Mouse (Mus musculus): Measurements from ENCODE around the gene Tmem72. TPM values are rescaled to one million over a fixed set of nuclear protein-coding genes. Genes with fewer than 3 reads are reported as not detected.

The Tmem72 gene
- 0.04 TPM in 2 replicates for polyA plus RNA-seq (2012; rRNA removed)

DNA sequence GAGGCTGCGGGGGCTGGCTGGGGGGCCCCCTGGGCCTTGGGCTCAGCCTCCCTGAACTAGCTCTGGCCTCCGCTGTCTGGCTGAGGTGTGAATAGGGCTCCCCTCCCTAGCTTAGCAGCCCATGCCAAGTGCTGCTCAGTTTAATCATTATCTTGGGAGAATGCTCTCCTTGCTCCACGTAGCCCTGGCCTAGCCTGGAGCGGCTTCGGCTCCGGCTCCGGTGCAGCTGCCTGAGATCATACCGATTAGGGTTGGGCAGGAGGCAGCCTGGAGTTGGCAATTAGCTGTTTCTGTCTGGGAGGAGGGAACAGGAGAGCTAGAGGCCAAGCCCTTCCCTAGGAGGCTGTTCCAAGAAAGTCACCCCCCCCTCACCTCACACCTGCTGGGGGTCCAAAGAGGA, at the start of gene Tmem72:
Gene Tmem72, minus strand, starts transcription at position 248 of the 400 bp plus-strand sequence.
- Histone ChIP-seq H3K4me1 (replicated peaks; ENCODE audit: control insufficient read depth, insufficient read depth, low read length) (no peaks in the 10 kb centered on the region), H3K27me3 (ENCODE audit: control insufficient read depth, insufficient read depth, low read length) (no peaks in the 10 kb centered on the region), H3K36me3 (ENCODE audit: control insufficient read depth, insufficient read depth, low read length) (no peaks in the 10 kb centered on the region), H3K4me3 (ENCODE audit: control insufficient read depth, insufficient read depth, low read length) (no peak within 1 kb of the TSS), H3K27ac (ENCODE audit: control insufficient read depth, insufficient read depth, low read length) (no peak within 1 kb of the TSS)
- TF ChIP-seq POLR2A (IDR thresholded peaks at IDR 0.05; ENCODE audit: control insufficient read depth, extremely low read depth, insufficient read depth, low read length, poor library complexity) (no peak), CTCF (IDR thresholded peaks at IDR 0.05; ENCODE audit: borderline replicate concordance, control insufficient read depth, extremely low read depth, insufficient read depth, low read length, poor library complexity) (no peak)
- WGBS: 95% methylated on average over 8 of the region's 8 CpGs
- DNase-seq: no peak

- Histone ChIP-seq H3K27ac (ENCODE audit: control insufficient read depth, insufficient read depth, low read length) (no peak overlapping the region), H3K4me3 (ENCODE audit: control insufficient read depth, insufficient read depth, low read length) (no peak overlapping the region), H3K4me1 (replicated peaks; ENCODE audit: control insufficient read depth, insufficient read depth, low read length) (no peaks in the 10 kb centered on the region), H3K27me3 (ENCODE audit: control insufficient read depth, insufficient read depth, low read length) (no peaks in the 10 kb centered on the region), H3K36me3 (ENCODE audit: control insufficient read depth, insufficient read depth, low read length) (no peaks in the 10 kb centered on the region)
- WGBS: 91% methylated on average over 4 of the region's 4 CpGs
- TF ChIP-seq POLR2A (IDR thresholded peaks at IDR 0.05; ENCODE audit: control insufficient read depth, extremely low read depth, insufficient read depth, low read length, poor library complexity): no peak
- no peak for TF ChIP-seq CTCF (IDR thresholded peaks at IDR 0.05; ENCODE audit: borderline replicate concordance, control insufficient read depth, extremely low read depth, insufficient read depth, low read length, poor library complexity)
- no peak for DNase-seq
Observed at GRCm38 (mm10) chr6:116764524-116764923, 47.8 kb upstream of the Tmem72 start.

DNA sequence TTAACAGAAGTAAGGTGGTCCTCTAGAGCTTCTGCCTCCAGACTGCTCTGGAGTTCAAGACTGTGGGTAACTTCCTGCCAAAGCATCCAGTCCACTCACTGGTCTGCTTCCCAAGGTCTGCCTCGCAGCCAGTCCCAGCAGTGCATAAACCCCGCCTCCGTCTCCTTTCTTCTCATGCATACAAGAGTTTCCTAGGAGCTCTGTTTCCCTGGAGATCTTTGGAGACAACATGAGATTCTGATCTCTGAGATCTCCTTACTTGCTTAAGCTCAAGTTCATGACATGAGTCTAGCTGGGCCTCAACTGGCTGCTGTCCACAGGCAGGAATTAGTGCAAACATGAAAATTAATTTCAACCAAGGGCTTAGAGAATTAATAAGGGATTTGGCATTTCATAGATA, 45.6 kb upstream of the Tmem72 start:
- H3K27ac ChIP-seq (ENCODE audit: control insufficient read depth, insufficient read depth, low read length): no peak overlapping the region
- H3K36me3 ChIP-seq (ENCODE audit: control insufficient read depth, insufficient read depth, low read length): no peaks in the 10 kb centered on the region
- H3K4me1 ChIP-seq (replicated peaks; ENCODE audit: control insufficient read depth, insufficient read depth, low read length): no peaks in the 10 kb centered on the region
- WGBS: 93% methylated on average over 3 of the region's 3 CpGs
- DNase-seq: no peak
- no peaks in the 10 kb centered on the region for H3K27me3 ChIP-seq (ENCODE audit: control insufficient read depth, insufficient read depth, low read length)
- no peak overlapping the region for H3K4me3 ChIP-seq (ENCODE audit: control insufficient read depth, insufficient read depth, low read length)
- TF ChIP-seq CTCF (IDR thresholded peaks at IDR 0.05; ENCODE audit: borderline replicate concordance, control insufficient read depth, extremely low read depth, insufficient read depth, low read length, poor library complexity) (no peak), POLR2A (IDR thresholded peaks at IDR 0.05; ENCODE audit: control insufficient read depth, extremely low read depth, insufficient read depth, low read length, poor library complexity) (no peak)

GRCm38 (mm10) chr6:116760181-116760580, 43.5 kb upstream of the Tmem72 start:
- 93% methylated on average over 6 of the region's 6 CpGs for WGBS
- Histone ChIP-seq H3K4me3 (ENCODE audit: control insufficient read depth, insufficient read depth, low read length) (no peak overlapping the region), H3K27me3 (ENCODE audit: control insufficient read depth, insufficient read depth, low read length) (no peaks in the 10 kb centered on the region), H3K27ac (ENCODE audit: control insufficient read depth, insufficient read depth, low read length) (no peak overlapping the region), H3K4me1 (replicated peaks; ENCODE audit: control insufficient read depth, insufficient read depth, low read length) (no peaks in the 10 kb centered on the region), H3K36me3 (ENCODE audit: control insufficient read depth, insufficient read depth, low read length) (no peaks in the 10 kb centered on the region)
- TF ChIP-seq CTCF (IDR thresholded peaks at IDR 0.05; ENCODE audit: borderline replicate concordance, control insufficient read depth, extremely low read depth, insufficient read depth, low read length, poor library complexity) (no peak), POLR2A (IDR thresholded peaks at IDR 0.05; ENCODE audit: control insufficient read depth, extremely low read depth, insufficient read depth, low read length, poor library complexity) (no peak)
- DNase-seq: no peak

- Histone ChIP-seq H3K36me3 (ENCODE audit: control insufficient read depth, insufficient read depth, low read length) (no peaks in the 10 kb centered on the region), H3K4me1 (replicated peaks; ENCODE audit: control insufficient read depth, insufficient read depth, low read length) (no peaks in the 10 kb centered on the region), H3K4me3 (ENCODE audit: control insufficient read depth, insufficient read depth, low read length) (no peak overlapping the region), H3K27me3 (ENCODE audit: control insufficient read depth, insufficient read depth, low read length) (no peaks in the 10 kb centered on the region), H3K27ac (ENCODE audit: control insufficient read depth, insufficient read depth, low read length) (no peak overlapping the region)
- TF ChIP-seq CTCF (IDR thresholded peaks at IDR 0.05; ENCODE audit: borderline replicate concordance, control insufficient read depth, extremely low read depth, insufficient read depth, low read length, poor library complexity) (no peak), POLR2A (IDR thresholded peaks at IDR 0.05; ENCODE audit: control insufficient read depth, extremely low read depth, insufficient read depth, low read length, poor library complexity) (no peak)
- 85% methylated on average over 3 of the region's 3 CpGs for WGBS
- DNase-seq: no peak
Observed at GRCm38 (mm10) chr6:116756364-116756763, 39.7 kb upstream of the Tmem72 start.

DNA sequence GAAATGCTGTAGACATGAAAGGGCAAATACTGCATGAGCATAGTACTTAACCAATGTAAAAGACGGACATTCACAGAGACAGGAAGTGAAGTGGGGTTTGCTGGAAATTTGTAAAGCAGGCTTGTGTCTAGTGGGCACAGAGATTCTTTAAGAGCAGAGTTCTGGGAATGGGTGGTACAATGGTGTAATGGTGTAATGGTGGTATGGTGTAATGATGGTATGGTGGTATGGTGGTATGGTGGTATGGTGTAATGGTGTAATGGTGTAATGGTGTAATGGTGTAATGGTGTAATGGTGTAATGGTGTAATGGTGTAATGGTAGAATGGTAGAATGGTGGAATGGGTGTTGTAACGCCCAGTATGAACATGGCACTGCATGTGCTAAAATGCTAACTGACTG, 21.3 kb upstream of the Tmem72 start:
- Histone ChIP-seq H3K4me1 (replicated peaks; ENCODE audit: control insufficient read depth, insufficient read depth, low read length) (no peaks in the 10 kb centered on the region), H3K4me3 (ENCODE audit: control insufficient read depth, insufficient read depth, low read length) (no peak overlapping the region), H3K27me3 (ENCODE audit: control insufficient read depth, insufficient read depth, low read length) (no peaks in the 10 kb centered on the region), H3K36me3 (ENCODE audit: control insufficient read depth, insufficient read depth, low read length) (no peaks in the 10 kb centered on the region), H3K27ac (ENCODE audit: control insufficient read depth, insufficient read depth, low read length) (no peak overlapping the region)
- WGBS: 88% methylated on average over 2 of the region's 2 CpGs
- DNase-seq: no peak
- TF ChIP-seq CTCF (IDR thresholded peaks at IDR 0.05; ENCODE audit: borderline replicate concordance, control insufficient read depth, extremely low read depth, insufficient read depth, low read length, poor library complexity) (no peak), POLR2A (IDR thresholded peaks at IDR 0.05; ENCODE audit: control insufficient read depth, extremely low read depth, insufficient read depth, low read length, poor library complexity) (no peak)

- H3K4me3 ChIP-seq (ENCODE audit: control insufficient read depth, insufficient read depth, low read length): no peak overlapping the region
- no peak overlapping the region for H3K27ac ChIP-seq (ENCODE audit: control insufficient read depth, insufficient read depth, low read length)
- TF ChIP-seq CTCF (IDR thresholded peaks at IDR 0.05; ENCODE audit: borderline replicate concordance, control insufficient read depth, extremely low read depth, insufficient read depth, low read length, poor library complexity) (no peak), POLR2A (IDR thresholded peaks at IDR 0.05; ENCODE audit: control insufficient read depth, extremely low read depth, insufficient read depth, low read length, poor library complexity) (no peak)
- WGBS: 73% methylated on average over 5 of the region's 5 CpGs
- H3K36me3 ChIP-seq (ENCODE audit: control insufficient read depth, insufficient read depth, low read length): no peaks in the 10 kb centered on the region
- H3K27me3 ChIP-seq (ENCODE audit: control insufficient read depth, insufficient read depth, low read length): no peaks in the 10 kb centered on the region
- H3K4me1 ChIP-seq (replicated peaks; ENCODE audit: control insufficient read depth, insufficient read depth, low read length): no peaks in the 10 kb centered on the region
- no peak for DNase-seq
Observed at GRCm38 (mm10) chr6:116735361-116735760, 18.6 kb upstream of the Tmem72 start.
